In the genomic region with DNA sequence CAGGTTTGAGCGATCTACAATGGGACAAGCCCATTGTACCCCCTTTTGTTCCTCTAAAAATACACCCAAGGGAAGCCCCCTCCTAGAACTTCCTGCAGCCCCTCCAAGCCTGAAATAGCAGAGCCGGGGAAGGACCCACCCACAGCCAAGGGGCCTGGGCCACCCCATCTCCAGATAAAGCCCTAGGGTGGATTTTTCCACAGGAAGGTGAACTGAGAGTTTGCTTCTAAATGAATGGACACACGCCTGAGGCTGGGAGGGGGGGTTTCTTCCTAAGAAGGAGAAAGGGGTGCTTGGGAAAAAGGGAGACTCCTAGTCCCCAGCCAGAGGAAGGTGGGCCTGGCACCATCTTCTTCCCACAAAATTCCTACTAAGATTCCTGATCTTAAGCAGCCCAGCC, we compare ENCODE assay signal across 11 mouse cellular contexts. TPM values are rescaled to one million over a fixed set of nuclear protein-coding genes. Genes with fewer than 3 reads are reported as not detected.
DNase-seq lines count a peak whose midpoint lies in the region; ATAC-seq and TF ChIP-seq lines count a peak whose summit lies in the region.
"Had no signal": no experiment of that assay in that cellular context is flagged by ENCODE, and none has a peak within 500 bp of the region (broad histone marks: within the 10 kb centered on the region; RNA-seq: fewer than 3 reads in every experiment).

No protein-coding gene starts in this region.

- H3K27ac ChIP-seq in heart, embryonic 14.5 days (replicated peaks in 1 of 2; ENCODE audit: control insufficient read depth in 1 of 2, insufficient read depth in 1 of 2, low read depth in 2 of 2, low read length in 2 of 2) = peak overlapping the region; percentile 74 to 86
- H3K27ac ChIP-seq in stomach, embryonic 14.5 days (ENCODE audit: low read length) = peak overlapping the region; percentile 80

- peak; percentile 20 for ATAC-seq in heart, embryonic 14.5 days (ENCODE audit: insufficient number of reproducible peaks, insufficient read depth, low FRiP score, low read depth)
- no peak for ATAC-seq in stomach, embryonic 14.5 days (ENCODE audit: insufficient number of reproducible peaks, insufficient read depth, low FRiP score, low read depth)

- H3K9me3 ChIP-seq in heart, embryonic 14.5 days (ENCODE audit: control insufficient read depth, low read length) = no peaks in the 10 kb centered on the region
- no peaks in the 10 kb centered on the region for H3K9me3 ChIP-seq in stomach, embryonic 14.5 days (ENCODE audit: control insufficient read depth, low read depth, low read length)
- H3K9me3 ChIP-seq: embryonic facial prominence, embryonic 13.5 days had no signal

- intact Hi-C loops in gastrocnemius, postnatal 14 days (cut with DNase I; ENCODE audit: low total_unique reads) = no loop called here

- no peak overlapping the region for H3K4me2 ChIP-seq in heart, embryonic 14.5 days (ENCODE audit: low read length)
- H3K4me2 ChIP-seq in stomach, embryonic 14.5 days (replicated peaks; ENCODE audit: low read depth, low read length) = no peak overlapping the region
- H3K4me2 ChIP-seq: embryonic facial prominence, embryonic 13.5 days had no signal

- 51% methylated on average over 3 of the region's 3 CpGs for WGBS in lung, adult 2 months
- 46% methylated on average over 3 of the region's 3 CpGs for WGBS in heart, embryonic 14.5 days
- WGBS in stomach, embryonic 14.5 days = 76% methylated on average over 3 of the region's 3 CpGs

- no peak for TF ChIP-seq POLR2A in lung, adult 2 months (IDR thresholded peaks at IDR 0.05; ENCODE audit: borderline replicate concordance, extremely low read depth, low read depth, low read length)

- peaks cover 13% of the 10 kb centered on the region for H3K36me3 ChIP-seq in heart, embryonic 14.5 days (ENCODE audit: control insufficient read depth, insufficient read depth, low read length)
- H3K36me3 ChIP-seq in stomach, embryonic 14.5 days (ENCODE audit: control insufficient read depth, insufficient read depth, low read length) = peaks cover 3% of the 10 kb centered on the region; the same call in 1 of the 2 replicates

- TF ChIP-seq CTCF in lung, adult 2 months (IDR thresholded peaks at IDR 0.05; ENCODE audit: insufficient read depth, low read length) = no peak

- H3K9ac ChIP-seq in heart, embryonic 14.5 days (ENCODE audit: low read length) = no peak overlapping the region
- H3K9ac ChIP-seq in stomach, embryonic 14.5 days (replicated peaks; ENCODE audit: low read depth, low read length) = no peak overlapping the region

- H3K4me1 ChIP-seq in lung, adult 2 months (ENCODE audit: control insufficient read depth, insufficient read depth, low read length) = peaks cover 21% of the 10 kb centered on the region
- peaks cover 28% of the 10 kb centered on the region in 2 experiments for H3K4me1 ChIP-seq in heart, embryonic 14.5 days (ENCODE audit: control insufficient read depth in 2 of 2, insufficient read depth in 2 of 2, low read length in 2 of 2)
- peaks cover 32% of the 10 kb centered on the region for H3K4me1 ChIP-seq in stomach, embryonic 14.5 days (ENCODE audit: control insufficient read depth, insufficient read depth, low read length)

- peak overlapping the region; percentile 30 for H3K4me3 ChIP-seq in lung, adult 2 months (replicated peaks; ENCODE audit: extremely low read depth, low read depth, low read length)
- H3K4me3 ChIP-seq in heart, embryonic 14.5 days (ENCODE audit: control insufficient read depth in 1 of 2, insufficient read depth in 1 of 2, low read depth in 1 of 2, low read length in 2 of 2) = no peak overlapping the region
- H3K4me3 ChIP-seq in stomach, embryonic 14.5 days (ENCODE audit: low read depth, low read length) = no peak overlapping the region
- H3K4me3 ChIP-seq: embryonic facial prominence, embryonic 13.5 days; myocyte had no signal

- no peaks in the 10 kb centered on the region for H3K27me3 ChIP-seq in heart, embryonic 14.5 days (ENCODE audit: control insufficient read depth, insufficient read depth, low read length)
- no peaks in the 10 kb centered on the region for H3K27me3 ChIP-seq in stomach, embryonic 14.5 days (ENCODE audit: control insufficient read depth, insufficient read depth, low read length)
- H3K27me3 ChIP-seq: embryonic facial prominence, embryonic 13.5 days had no signal

- no peak for DNase-seq in lung, adult 2 months
- no peak for DNase-seq in lung, postnatal 10 days
- DNase-seq in kidney, postnatal 14 days = peak; percentile 74
- DNase-seq in thymus, postnatal 10 days (ENCODE audit: low spot score in 2 of 2) = no peak
- no peak for DNase-seq in cerebellum, postnatal 14 days
- no peak for DNase-seq in gastrocnemius, postnatal 14 days

RNA-seq across cellular contexts. Expression of a gene that starts 4.2 kb away (rescaled TPM):
- polyA plus RNA-seq in lung, adult 2 months (2012; rRNA removed) = 507 and 712 TPM in 2 replicates
- polyA plus RNA-seq in heart, embryonic 14.5 days (2014; fragmentation: Nextera tagmentation; extraction: Ambion mirVana) = 59.6 and 60.9 TPM in 2 replicates
- 44.9 and 47.7 TPM in 2 replicates for polyA plus RNA-seq in stomach, embryonic 14.5 days (2014; fragmentation: Nextera tagmentation; extraction: Ambion mirVana)
- 10 to 100 TPM; 36.2 to 46.3 TPM for total RNA-seq in gastrocnemius, postnatal 14 days (2021)

RNA-seq across cellular contexts. Expression of a gene that starts 12.3 kb away (rescaled TPM):
- 77.9 and 131 TPM in 2 replicates for polyA plus RNA-seq in lung, adult 2 months (2012; rRNA removed)
- not detected in 2 replicates for polyA plus RNA-seq in heart, embryonic 14.5 days (2014; fragmentation: Nextera tagmentation; extraction: Ambion mirVana)
- 0.42 and 0.90 TPM in 2 replicates for polyA plus RNA-seq in stomach, embryonic 14.5 days (2014; fragmentation: Nextera tagmentation; extraction: Ambion mirVana)
- total RNA-seq in gastrocnemius, postnatal 14 days (2021) = not detected
- total RNA-seq: hematopoietic stem cell, adult 5-6 weeks had no signal
- polyA plus RNA-seq: myocyte had no signal

RNA-seq across cellular contexts. Expression of a gene that starts 13.4 kb away (rescaled TPM):
- polyA plus RNA-seq in lung, adult 2 months (2012; rRNA removed) = 18.8 and 19.3 TPM in 2 replicates
- polyA plus RNA-seq in heart, embryonic 14.5 days (2014; fragmentation: Nextera tagmentation; extraction: Ambion mirVana) = 7.3 and 7.7 TPM in 2 replicates
- polyA plus RNA-seq in stomach, embryonic 14.5 days (2014; fragmentation: Nextera tagmentation; extraction: Ambion mirVana) = 18.1 and 19.6 TPM in 2 replicates
- 1 to 10 TPM; 2.2 to 3.6 TPM for total RNA-seq in gastrocnemius, postnatal 14 days (2021)

RNA-seq across cellular contexts. Expression of a gene that starts 13.5 kb away (rescaled TPM):
- 220 and 230 TPM in 2 replicates for polyA plus RNA-seq in lung, adult 2 months (2012; rRNA removed)
- 49.1 and 51.1 TPM in 2 replicates for polyA plus RNA-seq in heart, embryonic 14.5 days (2014; fragmentation: Nextera tagmentation; extraction: Ambion mirVana)
- polyA plus RNA-seq in stomach, embryonic 14.5 days (2014; fragmentation: Nextera tagmentation; extraction: Ambion mirVana) = 57.1 and 57.7 TPM in 2 replicates
- 10 to 100 TPM; 50.6 to 53.0 TPM for total RNA-seq in gastrocnemius, postnatal 14 days (2021)

RNA-seq across cellular contexts. Expression of a gene that starts 23.6 kb away (rescaled TPM):
- 89.7 and 89.8 TPM in 2 replicates for polyA plus RNA-seq in lung, adult 2 months (2012; rRNA removed)
- 18.4 and 19.4 TPM in 2 replicates for polyA plus RNA-seq in heart, embryonic 14.5 days (2014; fragmentation: Nextera tagmentation; extraction: Ambion mirVana)
- polyA plus RNA-seq in stomach, embryonic 14.5 days (2014; fragmentation: Nextera tagmentation; extraction: Ambion mirVana) = 24.8 and 26.5 TPM in 2 replicates
- 10 to 100 TPM; 13.9 to 16.3 TPM for total RNA-seq in gastrocnemius, postnatal 14 days (2021)

Comparison
In these comparisons a context has a peak if more than half of its experiments do, and no peak if none do; other contexts are left out.
1. RNA of a gene that starts 12.3 kb away (polyA plus RNA-seq): 77.9 to 131 TPM in lung, adult 2 months; 0.42 to 0.90 TPM in stomach, embryonic 14.5 days and not detected in heart, embryonic 14.5 days; every median in the first group is over 10 times any median in the second.